Mouse (Mus musculus) ES-Bruce4 (cell line): ENCODE results near the gene Cela3b. TPM values are rescaled to one million over a fixed set of nuclear protein-coding genes. Genes with fewer than 3 reads are reported as not detected.
A peak's percentile ranks its signal among the peaks of the same experiment; 100 is the strongest.

Experiments used
- H3K27ac ChIP-seq: 2 replicates; pipeline ENCODE4 v1.5.1; 2012; ENCODE audit warnings: low read length, inconsistent platforms; ENCODE audit not compliant: insufficient read depth
- H3K27me3 ChIP-seq: 2 replicates; pipeline ENCODE4 v1.6.1; 2012; ENCODE audit warnings: mild to moderate bottlenecking, low read length, inconsistent platforms; ENCODE audit not compliant: control insufficient read depth, poor library complexity, insufficient read depth, severe bottlenecking
- H3K36me3 ChIP-seq: 2 replicates; pipeline ENCODE4 v1.6.1; 2012; ENCODE audit warnings: inconsistent platforms, mild to moderate bottlenecking, low read length, moderate library complexity; ENCODE audit not compliant: control insufficient read depth, poor library complexity, insufficient read depth, severe bottlenecking
- H3K4me1 ChIP-seq: one replicate; pipeline ENCODE4 v1.8.1; 2011; ENCODE audit warnings: low read length; ENCODE audit not compliant: control insufficient read depth, insufficient read depth
- H3K4me3 ChIP-seq: 2 replicates; pipeline ENCODE4 v1.5.1; 2011; ENCODE audit warnings: low read depth, mild to moderate bottlenecking, low read length
- H3K9ac ChIP-seq: 2 replicates; pipeline ENCODE4 v1.6.1; 2012; ENCODE audit warnings: low read depth, mild to moderate bottlenecking, inconsistent platforms; ENCODE audit not compliant: poor library complexity, severe bottlenecking
- H3K9me3 ChIP-seq: replicated peaks from 2 replicates; pipeline ENCODE4 v1.6.1; 2012; ENCODE audit warnings: mild to moderate bottlenecking, low read length, inconsistent platforms; ENCODE audit not compliant: control insufficient read depth, poor library complexity, insufficient read depth, severe bottlenecking
- CTCF ChIP-seq: IDR thresholded peaks from one replicate; pipeline ENCODE4 v1.8.1; 2011; ENCODE audit warnings: low read depth, low read length
- EP300 ChIP-seq: IDR thresholded peaks from 2 replicates; pipeline ENCODE4 v1.6.1; 2011; ENCODE audit warnings: low read depth, low read length; ENCODE audit not compliant: insufficient read depth
- POLR2A ChIP-seq: IDR thresholded peaks from one replicate; pipeline ENCODE4 v1.8.1; 2011; ENCODE audit warnings: low read length; ENCODE audit not compliant: insufficient read depth
- polyA plus RNA-seq: library from polyadenylated mRNA; stranded (reverse); fragments of >200 nt; gene quantifications from 2 replicates; pipeline ENCODE4 v1.2.4, GENCODE M21; 2011; ENCODE audit warnings: low read depth; ENCODE audit not compliant: missing spikeins, insufficient read depth, insufficient read length

The Cela3b gene
- polyA plus RNA-seq, 1 experiment, result not detected

GRCm38 (mm10) chr4:137380702-137381605, 49.4 kb downstream of the Cela3b start:
- Histone ChIP-seq H3K4me3 (peak overlapping the region; percentile 59), H3K4me1 (no peaks in the 10 kb centered on the region), H3K27ac (peak overlapping the region; percentile 90), H3K36me3 (no peaks in the 10 kb centered on the region), H3K27me3 (no peaks in the 10 kb centered on the region), H3K9me3 (no peaks in the 10 kb centered on the region), H3K9ac (peak overlapping the region; percentile 79)
- no peak for TF ChIP-seq CTCF

- H3K9me3 ChIP-seq, result no peaks in the 10 kb centered on the region
- H3K27ac ChIP-seq, result no peak overlapping the region
- no peak overlapping the region for H3K9ac ChIP-seq
- peak overlapping the region; percentile 9; the same call in 1 of the 2 replicates for H3K4me3 ChIP-seq
- TF ChIP-seq EP300 (no peak), POLR2A (no peak), CTCF (no peak)
- H3K36me3 ChIP-seq, result no peaks in the 10 kb centered on the region
- no peaks in the 10 kb centered on the region for H3K4me1 ChIP-seq
- no peaks in the 10 kb centered on the region for H3K27me3 ChIP-seq
Observed at GRCm38 (mm10) chr4:137379713-137380255, 50.6 kb downstream of the Cela3b start.

- Histone ChIP-seq H3K36me3 (no peaks in the 10 kb centered on the region), H3K9me3 (no peaks in the 10 kb centered on the region), H3K4me1 (no peaks in the 10 kb centered on the region), H3K9ac (no peak overlapping the region), H3K27ac (no peak overlapping the region), H3K27me3 (no peaks in the 10 kb centered on the region), H3K4me3 (no peak overlapping the region)
- TF ChIP-seq CTCF, result no peak
- no peak for TF ChIP-seq POLR2A
- TF ChIP-seq EP300, result no peak
Observed at GRCm38 (mm10) chr4:137379085-137379484, 51.3 kb downstream of the Cela3b start.

- H3K27me3 ChIP-seq, result no peaks in the 10 kb centered on the region
- peaks cover 3% of the 10 kb centered on the region for H3K4me1 ChIP-seq
- TF ChIP-seq EP300 (no peak), POLR2A (no peak), CTCF (no peak)
- H3K27ac ChIP-seq, result no peak overlapping the region
- no peak overlapping the region for H3K9ac ChIP-seq
- no peak overlapping the region for H3K4me3 ChIP-seq
- no peaks in the 10 kb centered on the region for H3K36me3 ChIP-seq
- H3K9me3 ChIP-seq, result no peaks in the 10 kb centered on the region
Observed at GRCm38 (mm10) chr4:137377526-137378304, 52.6 kb downstream of the Cela3b start.

- H3K27ac ChIP-seq, result no peak overlapping the region
- H3K4me3 ChIP-seq, result no peak overlapping the region
- H3K9ac ChIP-seq, result no peak overlapping the region
- TF ChIP-seq EP300 (no peak), CTCF (no peak), POLR2A (no peak)
- peaks cover 3% of the 10 kb centered on the region for H3K4me1 ChIP-seq
- no peaks in the 10 kb centered on the region for H3K36me3 ChIP-seq
- H3K27me3 ChIP-seq, result no peaks in the 10 kb centered on the region
- H3K9me3 ChIP-seq, result no peaks in the 10 kb centered on the region
Observed at GRCm38 (mm10) chr4:137376778-137377177, 53.6 kb downstream of the Cela3b start.
